Comparison of ENCODE assay signal across 10 mouse cellular contexts in genomic region chr15:87545130-87545642, GRCm38 (mm10). TPM values are rescaled to one million over a fixed set of nuclear protein-coding genes. Genes with fewer than 3 reads are reported as not detected.
DNase-seq lines count a peak whose midpoint lies in the region; ATAC-seq and TF ChIP-seq lines count a peak whose summit lies in the region.
"Had no signal": no experiment of that assay in that cellular context is flagged by ENCODE, and none has a peak within 500 bp of the region (broad histone marks: within the 10 kb centered on the region; RNA-seq: fewer than 3 reads in every experiment).

No protein-coding gene starts in this region.

- no peak for DNase-seq in kidney, adult 8-10 months
- no peak for DNase-seq in forebrain, embryonic 10.5 days (ENCODE audit: extremely low spot score, low spot score)
- DNase-seq in midbrain, postnatal 0 days (ENCODE audit: low spot score) = no peak
- no peak for DNase-seq in thymus, postnatal 0 days (ENCODE audit: low spot score)
- no peak for DNase-seq in ovary, postnatal 36 days (ENCODE audit: low spot score)
- no peak for DNase-seq in thymus, postnatal 14 days
- DNase-seq: thymus, postnatal 36 days had no signal

- H3K4me2 ChIP-seq in kidney, embryonic 16.5 days (replicated peaks; ENCODE audit: low read depth, low read length) = peak overlapping the region; percentile 80
- peak overlapping the region; percentile 70 for H3K4me2 ChIP-seq in hindbrain, embryonic 15.5 days
- H3K4me2 ChIP-seq in midbrain, postnatal 0 days (ENCODE audit: low read depth, low read length, poor library complexity, severe bottlenecking) = peak overlapping the region; percentile 62

- no peak overlapping the region for H3K27ac ChIP-seq in kidney, embryonic 16.5 days (ENCODE audit: low read length)
- H3K27ac ChIP-seq in forebrain, embryonic 10.5 days = peak overlapping the region; percentile 90
- peak overlapping the region; percentile 85 for H3K27ac ChIP-seq in hindbrain, embryonic 15.5 days (replicated peaks)
- H3K27ac ChIP-seq in midbrain, postnatal 0 days (ENCODE audit: low read depth, low read length) = peak overlapping the region; percentile 77; the same call in 1 of the 2 replicates

- TF ChIP-seq CTCF in midbrain, postnatal 0 days (IDR thresholded peaks at IDR 0.05) = no peak

- ATAC-seq in kidney, embryonic 16.5 days (ENCODE audit: low FRiP score, low TSS enrichment) = no peak
- peak; percentile 48; the same call in 1 of the 2 replicates for ATAC-seq in hindbrain, embryonic 15.5 days (ENCODE audit: low FRiP score, low read depth)
- ATAC-seq in midbrain, postnatal 0 days (ENCODE audit: low FRiP score) = 0 out of 2 replicates have a peak, but pooled peaks have one; percentile 4

- no peaks in the 10 kb centered on the region for H3K36me3 ChIP-seq in kidney, embryonic 16.5 days (ENCODE audit: insufficient read depth, low read length)
- H3K36me3 ChIP-seq in forebrain, embryonic 10.5 days (replicated peaks) = no peaks in the 10 kb centered on the region
- H3K36me3 ChIP-seq in hindbrain, embryonic 15.5 days = no peaks in the 10 kb centered on the region
- H3K36me3 ChIP-seq in midbrain, postnatal 0 days (ENCODE audit: insufficient read depth, low read length) = no peaks in the 10 kb centered on the region

- 10% methylated on average over 18 of the region's 18 CpGs for WGBS in kidney, embryonic 16.5 days
- WGBS in forebrain, embryonic 10.5 days = 9% methylated on average over 18 of the region's 18 CpGs
- 7% methylated on average over 18 of the region's 18 CpGs for WGBS in hindbrain, embryonic 15.5 days
- WGBS in midbrain, postnatal 0 days = 9% methylated on average over 18 of the region's 18 CpGs

- H3K4me1 ChIP-seq in kidney, embryonic 16.5 days (ENCODE audit: insufficient read depth, low read length) = peaks cover 5% of the 10 kb centered on the region; the same call in 1 of the 2 replicates
- H3K4me1 ChIP-seq in forebrain, embryonic 10.5 days = peaks cover 66% of the 10 kb centered on the region
- peaks cover 52% of the 10 kb centered on the region for H3K4me1 ChIP-seq in hindbrain, embryonic 15.5 days (replicated peaks)
- peaks cover 18% of the 10 kb centered on the region; the same call in 1 of the 2 replicates for H3K4me1 ChIP-seq in midbrain, postnatal 0 days (ENCODE audit: insufficient read depth, low read length)

- no peaks in the 10 kb centered on the region for H3K9me3 ChIP-seq in kidney, embryonic 16.5 days (ENCODE audit: low read length)
- H3K9me3 ChIP-seq in forebrain, embryonic 10.5 days = no peaks in the 10 kb centered on the region
- H3K9me3 ChIP-seq in hindbrain, embryonic 15.5 days = no peaks in the 10 kb centered on the region
- no peaks in the 10 kb centered on the region for H3K9me3 ChIP-seq in midbrain, postnatal 0 days (ENCODE audit: low read length)

- H3K9ac ChIP-seq in kidney, embryonic 16.5 days (replicated peaks; ENCODE audit: low read length) = peak overlapping the region; percentile 63; the same call in 1 of the 2 replicates
- peak overlapping the region; percentile 84 for H3K9ac ChIP-seq in hindbrain, embryonic 15.5 days
- H3K9ac ChIP-seq in midbrain, postnatal 0 days (replicated peaks; ENCODE audit: low read length, poor library complexity, severe bottlenecking) = peak overlapping the region; percentile 94

- peaks cover 78% of the 10 kb centered on the region for H3K27me3 ChIP-seq in kidney, embryonic 16.5 days (ENCODE audit: insufficient read depth, low read length)
- H3K27me3 ChIP-seq in forebrain, embryonic 10.5 days (ENCODE audit: poor library complexity, severe bottlenecking) = peaks cover 50% of the 10 kb centered on the region
- no peaks in the 10 kb centered on the region for H3K27me3 ChIP-seq in hindbrain, embryonic 15.5 days
- H3K27me3 ChIP-seq in midbrain, postnatal 0 days (ENCODE audit: insufficient read depth, low read length) = no peaks in the 10 kb centered on the region; the same call in 1 of the 2 replicates

- peak overlapping the region; percentile 54 for H3K4me3 ChIP-seq in kidney, embryonic 16.5 days (ENCODE audit: low read length)
- H3K4me3 ChIP-seq in forebrain, embryonic 10.5 days = peak overlapping the region; percentile 80
- H3K4me3 ChIP-seq in hindbrain, embryonic 15.5 days = peak overlapping the region; percentile 95
- H3K4me3 ChIP-seq in midbrain, postnatal 0 days (ENCODE audit: low read depth, low read length) = peak overlapping the region; percentile 90

RNA-seq across cellular contexts. Expression of gene Fam19a5, which starts 1.1 kb away (rescaled TPM):
- polyA plus RNA-seq in kidney, embryonic 16.5 days (2015; fragmentation: Nextera tagmentation; extraction: Ambion mirVana) = 4.7 and 4.9 TPM in 2 replicates
- 5.3 and 6.1 TPM in 2 replicates for polyA plus RNA-seq in forebrain, embryonic 10.5 days (2016; fragmentation: Nextera tagmentation; extraction: Ambion mirVana)
- 27.1 and 30.0 TPM in 2 replicates for polyA plus RNA-seq in hindbrain, embryonic 15.5 days (2015; fragmentation: Nextera tagmentation; extraction: Ambion mirVana)
- total RNA-seq in midbrain, postnatal 0 days (2014; rRNA removed) = 118 and 145 TPM in 2 replicates
- polyA plus RNA-seq in midbrain, postnatal 0 days (2015; fragmentation: Nextera tagmentation; extraction: Ambion mirVana) = 33.0 and 33.8 TPM in 2 replicates
- polyA plus RNA-seq in thymus, postnatal 0 days (2015; fragmentation: Nextera tagmentation; extraction: Ambion mirVana) = 0.72 and 0.91 TPM in 2 replicates
- total RNA-seq: neutrophil, adult 5-6 weeks had no signal
